Mouse (Mus musculus): ENCODE data around the gene Tpra1.

GRCm38 (mm10) chr6:88938664-88939055 is 36.6 kb downstream of the Tpra1 start:
- TF ChIP-seq CTCF (IDR thresholded peaks at IDR 0.05; ENCODE audit: insufficient read depth, low read depth, low read length) (no peak), POLR2A (IDR thresholded peaks at IDR 0.05; ENCODE audit: insufficient read depth, low read depth, low read length) (no peak)
